Mouse (Mus musculus): ENCODE data around the gene Pla2g2c. TPM values are rescaled to one million over a fixed set of nuclear protein-coding genes. Genes with fewer than 3 reads are reported as not detected.

Pla2g2c gene
- polyA plus RNA-seq, 1 experiment from 2014 or later, result 0.30 TPM

DNA sequence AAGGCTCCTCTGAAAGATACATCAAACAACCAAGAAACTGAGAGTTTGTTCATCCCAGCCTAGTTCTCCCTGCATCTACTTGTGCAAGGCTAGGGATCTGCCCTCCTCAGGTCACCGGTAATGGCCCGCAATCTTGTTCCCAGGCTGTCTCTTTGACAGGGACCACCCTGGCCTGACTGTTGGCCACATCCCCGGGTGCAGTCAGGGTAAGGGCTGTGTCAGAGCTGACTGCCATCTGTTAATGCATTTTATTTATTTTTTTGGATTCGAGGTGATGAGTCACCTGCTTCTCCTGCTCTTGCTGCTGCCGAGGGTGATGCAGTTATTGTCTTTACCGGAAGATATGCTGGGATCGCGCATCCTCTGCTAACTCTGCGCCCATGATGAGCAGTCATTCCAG lies 7.9 kb upstream of the Pla2g2c start:
- Histone ChIP-seq H3K4me3 (ENCODE audit: low read length) (no peak overlapping the region), H3K9me3 (ENCODE audit: control insufficient read depth, low read length) (no peaks in the 10 kb centered on the region), H3K27me3 (ENCODE audit: control insufficient read depth, insufficient read depth, low read depth, low read length) (no peaks in the 10 kb centered on the region; the same call in 1 of the 2 replicates), H3K4me2 (ENCODE audit: low read depth, low read length) (no peak overlapping the region), H3K4me1 (replicated peaks; ENCODE audit: control insufficient read depth, insufficient read depth, low read length) (no peaks in the 10 kb centered on the region), H3K9ac (ENCODE audit: low read length) (no peak overlapping the region), H3K27ac (ENCODE audit: low read length) (no peak overlapping the region), H3K36me3 (ENCODE audit: control insufficient read depth, insufficient read depth, low read length) (no peaks in the 10 kb centered on the region)
- no peak for ATAC-seq (ENCODE audit: low read depth)
- WGBS, result 66% methylated on average over 9 of the region's 9 CpGs

- Histone ChIP-seq H3K9me3 (ENCODE audit: control insufficient read depth, low read length) (no peaks in the 10 kb centered on the region), H3K27ac (ENCODE audit: low read length) (no peak overlapping the region), H3K27me3 (ENCODE audit: control insufficient read depth, insufficient read depth, low read depth, low read length) (peaks cover 2% of the 10 kb centered on the region; the same call in 1 of the 2 replicates), H3K4me1 (replicated peaks; ENCODE audit: control insufficient read depth, insufficient read depth, low read length) (peaks cover under 1% of the 10 kb centered on the region; the same call in 1 of the 2 replicates), H3K4me2 (ENCODE audit: low read depth, low read length) (no peak overlapping the region), H3K9ac (ENCODE audit: low read length) (no peak overlapping the region), H3K36me3 (ENCODE audit: control insufficient read depth, insufficient read depth, low read length) (no peaks in the 10 kb centered on the region), H3K4me3 (ENCODE audit: low read length) (no peak overlapping the region)
- ATAC-seq (ENCODE audit: low read depth), result no peak
- 77% methylated on average over 5 of the region's 5 CpGs for WGBS
Measured at GRCm38 (mm10) chr4:138718586-138719263, 5.9 kb upstream of the Pla2g2c start.

DNA sequence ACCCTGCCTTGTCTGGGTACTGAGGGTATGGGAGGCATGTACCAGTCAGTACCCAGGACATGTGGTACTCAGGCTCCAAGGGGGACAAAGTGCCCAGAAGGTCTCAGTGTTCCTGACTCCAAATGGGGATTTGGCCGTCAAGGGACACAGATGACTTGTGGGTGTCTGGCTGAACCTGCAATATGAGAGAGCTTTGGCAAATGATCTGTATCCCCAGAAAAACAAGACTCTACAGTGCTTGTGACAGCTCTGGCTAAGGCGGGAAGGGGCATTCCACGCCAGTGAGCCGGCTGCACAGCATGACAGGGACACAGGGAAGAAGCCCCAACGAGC lies 5.4 kb upstream of the Pla2g2c start:
- 72% methylated on average over 5 of the region's 5 CpGs for WGBS
- Histone ChIP-seq H3K9me3 (ENCODE audit: control insufficient read depth, low read length) (no peaks in the 10 kb centered on the region), H3K9ac (ENCODE audit: low read length) (no peak overlapping the region), H3K4me1 (replicated peaks; ENCODE audit: control insufficient read depth, insufficient read depth, low read length) (peaks cover 5% of the 10 kb centered on the region), H3K27ac (ENCODE audit: low read length) (no peak overlapping the region), H3K4me3 (ENCODE audit: low read length) (no peak overlapping the region), H3K36me3 (ENCODE audit: control insufficient read depth, insufficient read depth, low read length) (no peaks in the 10 kb centered on the region), H3K27me3 (ENCODE audit: control insufficient read depth, insufficient read depth, low read depth, low read length) (peaks cover 2% of the 10 kb centered on the region; the same call in 1 of the 2 replicates), H3K4me2 (ENCODE audit: low read depth, low read length) (no peak overlapping the region)
- no peak for ATAC-seq (ENCODE audit: low read depth)

DNA sequence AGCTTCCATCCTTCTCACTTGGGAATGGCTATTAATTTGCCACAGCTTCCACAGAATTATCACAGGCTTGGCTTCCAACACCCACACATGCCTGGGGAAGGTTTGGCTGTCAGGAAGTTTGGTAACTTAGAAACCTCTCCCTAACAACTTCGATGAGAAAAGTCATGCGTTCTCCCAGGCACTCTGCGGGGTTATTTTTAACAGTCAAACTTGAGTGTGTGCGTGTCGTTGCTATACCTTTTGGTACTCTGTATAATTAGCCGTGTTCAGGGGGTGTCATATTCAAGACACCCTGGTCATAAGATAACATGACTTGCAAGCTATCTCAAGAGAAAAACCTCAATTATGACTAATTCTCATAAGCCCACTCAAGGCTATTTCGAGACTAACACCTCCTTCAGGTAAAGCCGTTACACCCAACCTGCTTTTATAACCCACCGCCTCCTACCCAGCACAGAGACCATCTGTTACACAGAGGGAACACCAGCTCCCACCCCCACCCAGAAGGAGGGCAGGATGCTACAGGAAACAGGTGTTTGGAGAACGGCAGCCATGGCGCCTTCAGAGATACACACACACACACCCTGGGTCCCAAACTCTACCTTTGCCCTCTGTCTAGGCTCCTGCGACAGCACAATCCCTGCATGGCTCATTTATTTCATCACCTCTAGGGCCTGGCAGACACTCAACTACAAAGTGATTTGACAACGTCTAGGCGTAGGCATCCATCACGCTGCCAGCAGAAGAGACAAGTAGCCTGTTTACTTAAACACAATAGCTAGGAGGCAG lies 905 bp upstream of the Pla2g2c start:
- no peak overlapping the region for H3K27ac ChIP-seq (ENCODE audit: low read length)
- peaks cover 31% of the 10 kb centered on the region for H3K4me1 ChIP-seq (replicated peaks; ENCODE audit: control insufficient read depth, insufficient read depth, low read length)
- H3K4me2 ChIP-seq (ENCODE audit: low read depth, low read length), result peak overlapping the region; percentile 57
- no peaks in the 10 kb centered on the region for H3K36me3 ChIP-seq (ENCODE audit: control insufficient read depth, insufficient read depth, low read length)
- H3K4me3 ChIP-seq (ENCODE audit: low read length), result no peak overlapping the region
- no peaks in the 10 kb centered on the region for H3K9me3 ChIP-seq (ENCODE audit: control insufficient read depth, low read length)
- no peak overlapping the region for H3K9ac ChIP-seq (ENCODE audit: low read length)
- no peak for ATAC-seq (ENCODE audit: low read depth)
- WGBS, result 43% methylated on average over 15 of the region's 15 CpGs
- peaks cover 2% of the 10 kb centered on the region; the same call in 1 of the 2 replicates for H3K27me3 ChIP-seq (ENCODE audit: control insufficient read depth, insufficient read depth, low read depth, low read length)

- Histone ChIP-seq H3K4me2 (ENCODE audit: low read depth, low read length) (peak overlapping the region; percentile 57), H3K9ac (ENCODE audit: low read length) (peak overlapping the region; percentile 54), H3K36me3 (ENCODE audit: control insufficient read depth, insufficient read depth, low read length) (no peaks in the 10 kb centered on the region), H3K4me3 (ENCODE audit: low read length) (peak overlapping the region; percentile 17), H3K27me3 (ENCODE audit: control insufficient read depth, insufficient read depth, low read depth, low read length) (peaks cover 2% of the 10 kb centered on the region; the same call in 1 of the 2 replicates), H3K9me3 (ENCODE audit: control insufficient read depth, low read length) (no peaks in the 10 kb centered on the region), H3K27ac (ENCODE audit: low read length) (peak overlapping the region; percentile 15), H3K4me1 (replicated peaks; ENCODE audit: control insufficient read depth, insufficient read depth, low read length) (peaks cover 40% of the 10 kb centered on the region)
- 4% methylated on average over 13 of the region's 13 CpGs for WGBS
- peak; percentile 39; the same call in 1 of the 2 replicates for ATAC-seq (ENCODE audit: low read depth)
Measured at GRCm38 (mm10) chr4:138725127-138725461, 502 bp downstream of the Pla2g2c start.

GRCm38 (mm10) chr4:138725751-138726150 lies 1.2 kb downstream of the Pla2g2c start:
- H3K27ac ChIP-seq (ENCODE audit: low read length), result no peak overlapping the region
- WGBS, result 50% methylated on average over 5 of the region's 5 CpGs
- no peak for ATAC-seq (ENCODE audit: low read depth)
- no peaks in the 10 kb centered on the region for H3K36me3 ChIP-seq (ENCODE audit: control insufficient read depth, insufficient read depth, low read length)
- H3K4me1 ChIP-seq (replicated peaks; ENCODE audit: control insufficient read depth, insufficient read depth, low read length), result peaks cover 40% of the 10 kb centered on the region
- H3K9me3 ChIP-seq (ENCODE audit: control insufficient read depth, low read length), result no peaks in the 10 kb centered on the region
- H3K4me2 ChIP-seq (ENCODE audit: low read depth, low read length), result no peak overlapping the region
- H3K9ac ChIP-seq (ENCODE audit: low read length), result no peak overlapping the region
- peaks cover 2% of the 10 kb centered on the region; the same call in 1 of the 2 replicates for H3K27me3 ChIP-seq (ENCODE audit: control insufficient read depth, insufficient read depth, low read depth, low read length)
- no peak overlapping the region for H3K4me3 ChIP-seq (ENCODE audit: low read length)

- Histone ChIP-seq H3K4me2 (ENCODE audit: low read depth, low read length) (no peak overlapping the region), H3K36me3 (ENCODE audit: control insufficient read depth, insufficient read depth, low read length) (no peaks in the 10 kb centered on the region), H3K4me1 (replicated peaks; ENCODE audit: control insufficient read depth, insufficient read depth, low read length) (peaks cover 35% of the 10 kb centered on the region), H3K27me3 (ENCODE audit: control insufficient read depth, insufficient read depth, low read depth, low read length) (no peaks in the 10 kb centered on the region), H3K4me3 (ENCODE audit: low read length) (no peak overlapping the region), H3K9ac (ENCODE audit: low read length) (no peak overlapping the region), H3K27ac (ENCODE audit: low read length) (peak overlapping the region; percentile 63), H3K9me3 (ENCODE audit: control insufficient read depth, low read length) (no peaks in the 10 kb centered on the region)
- 23% methylated on average over 9 of the region's 9 CpGs for WGBS
- peak; percentile 92 for ATAC-seq (ENCODE audit: low read depth)
Measured at GRCm38 (mm10) chr4:138729018-138729703, 4.6 kb downstream of the Pla2g2c start.

DNA sequence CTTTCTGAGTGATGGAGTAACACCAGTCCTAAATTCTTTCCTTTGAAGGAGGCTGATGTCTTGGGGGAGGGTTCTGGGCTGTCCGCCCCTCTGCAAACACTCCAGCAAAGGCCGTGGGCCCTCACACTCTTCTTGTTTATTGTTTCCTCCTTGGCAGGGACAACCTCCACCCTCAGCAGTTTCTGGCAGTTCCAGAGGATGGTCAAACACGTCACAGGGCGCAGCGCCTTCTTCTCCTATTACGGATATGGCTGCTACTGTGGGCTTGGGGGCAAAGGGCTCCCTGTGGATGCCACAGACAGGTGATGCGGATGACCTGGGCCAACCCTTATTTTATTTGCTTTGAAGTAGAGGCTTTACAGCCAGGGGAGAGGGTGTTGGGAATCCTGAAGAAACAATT lies 9.5 kb downstream of the Pla2g2c start:
- no peak overlapping the region for H3K4me2 ChIP-seq (ENCODE audit: low read depth, low read length)
- peaks cover 11% of the 10 kb centered on the region for H3K4me1 ChIP-seq (replicated peaks; ENCODE audit: control insufficient read depth, insufficient read depth, low read length)
- no peaks in the 10 kb centered on the region for H3K27me3 ChIP-seq (ENCODE audit: control insufficient read depth, insufficient read depth, low read depth, low read length)
- no peaks in the 10 kb centered on the region for H3K36me3 ChIP-seq (ENCODE audit: control insufficient read depth, insufficient read depth, low read length)
- H3K27ac ChIP-seq (ENCODE audit: low read length), result no peak overlapping the region
- no peak; the same call in 1 of the 2 replicates for ATAC-seq (ENCODE audit: low read depth)
- 56% methylated on average over 7 of the region's 7 CpGs for WGBS
- H3K4me3 ChIP-seq (ENCODE audit: low read length), result no peak overlapping the region
- no peak overlapping the region for H3K9ac ChIP-seq (ENCODE audit: low read length)
- no peaks in the 10 kb centered on the region for H3K9me3 ChIP-seq (ENCODE audit: control insufficient read depth, low read length)

GRCm38 (mm10) chr4:138734863-138735262 lies 10.3 kb downstream of the Pla2g2c start:
- H3K4me1 ChIP-seq (replicated peaks; ENCODE audit: control insufficient read depth, insufficient read depth, low read length), result peaks cover 12% of the 10 kb centered on the region
- WGBS, result 81% methylated on average over 4 of the region's 4 CpGs
- no peak overlapping the region for H3K4me2 ChIP-seq (ENCODE audit: low read depth, low read length)
- H3K27ac ChIP-seq (ENCODE audit: low read length), result no peak overlapping the region
- H3K27me3 ChIP-seq (ENCODE audit: control insufficient read depth, insufficient read depth, low read depth, low read length), result no peaks in the 10 kb centered on the region
- H3K36me3 ChIP-seq (ENCODE audit: control insufficient read depth, insufficient read depth, low read length), result no peaks in the 10 kb centered on the region
- ATAC-seq (ENCODE audit: low read depth), result no peak
- H3K9ac ChIP-seq (ENCODE audit: low read length), result no peak overlapping the region
- H3K9me3 ChIP-seq (ENCODE audit: control insufficient read depth, low read length), result no peaks in the 10 kb centered on the region
- H3K4me3 ChIP-seq (ENCODE audit: low read length), result no peak overlapping the region
